Comparison of ENCODE assay signal across 8 mouse cellular contexts in genomic region chr3:51700123-51700522, GRCm38 (mm10). TPM values are rescaled to one million over a fixed set of nuclear protein-coding genes. Genes with fewer than 3 reads are reported as not detected.
DNase-seq lines count a peak whose midpoint lies in the region; ATAC-seq and TF ChIP-seq lines count a peak whose summit lies in the region.

No protein-coding gene starts in this region.

- DNase-seq in heart, adult 11 months = no peak
- DNase-seq in embryonic facial prominence, embryonic 10.5 days (ENCODE audit: low spot score) = no peak
- no peak for DNase-seq in limb, embryonic 14.5 days (ENCODE audit: low spot score)
- DNase-seq in adrenal gland, postnatal 36 days = no peak
- DNase-seq in layer of hippocampus, adult 18-20 months (ENCODE audit: low spot score in 2 of 2) = no peak
- no peak for DNase-seq in left cerebral cortex, adult 18-20 months (ENCODE audit: low spot score in 2 of 2)

- H3K4me2 ChIP-seq in heart, embryonic 15.5 days = no peak overlapping the region
- peak overlapping the region; percentile 67; the same call in 1 of the 2 replicates for H3K4me2 ChIP-seq in forebrain, embryonic 15.5 days (replicated peaks)
- peak overlapping the region; percentile 82 for H3K4me2 ChIP-seq in limb, embryonic 14.5 days (replicated peaks; ENCODE audit: low read depth, low read length, severe bottlenecking)

- TF ChIP-seq POLR2A in limb, embryonic 14.5 days (IDR thresholded peaks at IDR 0.05; ENCODE audit: borderline replicate concordance, extremely low read depth, insufficient read depth, insufficient read length) = no peak

- H3K9ac ChIP-seq in heart, embryonic 15.5 days = no peak overlapping the region
- H3K9ac ChIP-seq in forebrain, embryonic 15.5 days (replicated peaks) = peak overlapping the region; percentile 46; the same call in 1 of the 2 replicates
- H3K9ac ChIP-seq in limb, embryonic 14.5 days (ENCODE audit: low read depth, low read length, severe bottlenecking) = no peak overlapping the region

- no peaks in the 10 kb centered on the region for H3K27me3 ChIP-seq in heart, embryonic 15.5 days
- H3K27me3 ChIP-seq in embryonic facial prominence, embryonic 10.5 days (replicated peaks; ENCODE audit: low read depth, poor library complexity, severe bottlenecking) = no peaks in the 10 kb centered on the region
- H3K27me3 ChIP-seq in forebrain, embryonic 15.5 days = no peaks in the 10 kb centered on the region
- no peaks in the 10 kb centered on the region for H3K27me3 ChIP-seq in limb, embryonic 14.5 days (ENCODE audit: control insufficient read depth, insufficient read depth, low read length)

- ATAC-seq in heart, embryonic 15.5 days (replicated peaks; ENCODE audit: insufficient number of reproducible peaks, insufficient read depth, low FRiP score, low read depth) = no peak
- ATAC-seq in forebrain, embryonic 15.5 days (replicated peaks) = no peak
- no peak for ATAC-seq in limb, embryonic 14.5 days (ENCODE audit: low FRiP score, low read depth)

- WGBS in heart, embryonic 15.5 days = 61% methylated on average over 4 of the region's 4 CpGs
- WGBS in embryonic facial prominence, embryonic 10.5 days = 83% methylated on average over 4 of the region's 4 CpGs
- 83% methylated on average over 4 of the region's 4 CpGs for WGBS in forebrain, embryonic 15.5 days
- WGBS in limb, embryonic 14.5 days = 16% methylated on average over 4 of the region's 4 CpGs

- no peaks in the 10 kb centered on the region for H3K9me3 ChIP-seq in heart, embryonic 15.5 days (replicated peaks)
- H3K9me3 ChIP-seq in embryonic facial prominence, embryonic 10.5 days = no peaks in the 10 kb centered on the region
- H3K9me3 ChIP-seq in forebrain, embryonic 15.5 days = no peaks in the 10 kb centered on the region
- H3K9me3 ChIP-seq in limb, embryonic 14.5 days (ENCODE audit: control insufficient read depth, low read length) = no peaks in the 10 kb centered on the region

- peaks cover 20% of the 10 kb centered on the region for H3K4me1 ChIP-seq in heart, embryonic 15.5 days (replicated peaks)
- H3K4me1 ChIP-seq in embryonic facial prominence, embryonic 10.5 days = peaks cover 45% of the 10 kb centered on the region
- peaks cover 33% of the 10 kb centered on the region for H3K4me1 ChIP-seq in forebrain, embryonic 15.5 days
- H3K4me1 ChIP-seq in limb, embryonic 14.5 days (ENCODE audit: control insufficient read depth, insufficient read depth, low read length) = peaks cover 33% of the 10 kb centered on the region

- H3K4me3 ChIP-seq in heart, embryonic 15.5 days = no peak overlapping the region
- no peak overlapping the region for H3K4me3 ChIP-seq in embryonic facial prominence, embryonic 10.5 days
- no peak overlapping the region for H3K4me3 ChIP-seq in forebrain, embryonic 15.5 days
- 0 out of 2 replicates have a peak overlapping the region, but pooled peaks have one; percentile 38 for H3K4me3 ChIP-seq in limb, embryonic 14.5 days (replicated peaks; ENCODE audit: low read length)

- H3K27ac ChIP-seq in heart, embryonic 15.5 days = peak overlapping the region; percentile 66; the same call in 1 of the 2 replicates
- H3K27ac ChIP-seq in embryonic facial prominence, embryonic 10.5 days (replicated peaks) = 0 out of 2 replicates have a peak overlapping the region, but pooled peaks have one; percentile 94
- H3K27ac ChIP-seq in forebrain, embryonic 15.5 days (replicated peaks) = peak overlapping the region; percentile 93
- H3K27ac ChIP-seq in limb, embryonic 14.5 days (replicated peaks; ENCODE audit: low read depth, low read length) = no peak overlapping the region

- no peaks in the 10 kb centered on the region for H3K36me3 ChIP-seq in heart, embryonic 15.5 days
- H3K36me3 ChIP-seq in embryonic facial prominence, embryonic 10.5 days (replicated peaks) = peaks cover 19% of the 10 kb centered on the region
- no peaks in the 10 kb centered on the region for H3K36me3 ChIP-seq in forebrain, embryonic 15.5 days
- no peaks in the 10 kb centered on the region for H3K36me3 ChIP-seq in limb, embryonic 14.5 days (ENCODE audit: control insufficient read depth, insufficient read depth, low read length)

RNA-seq across cellular contexts. Expression of gene Mgst2, which starts 40.0 kb away (rescaled TPM):
- 7.2 and 7.5 TPM in 2 replicates for polyA plus RNA-seq in heart, embryonic 15.5 days (2015; fragmentation: Nextera tagmentation; extraction: Ambion mirVana)
- polyA plus RNA-seq in embryonic facial prominence, embryonic 10.5 days (2016; fragmentation: Nextera tagmentation; extraction: Ambion mirVana) = 0.61 and 0.74 TPM in 2 replicates
- 0.36 and 0.95 TPM in 2 replicates for polyA plus RNA-seq in forebrain, embryonic 15.5 days (2015; fragmentation: Nextera tagmentation; extraction: Ambion mirVana)
- polyA plus RNA-seq in limb, embryonic 14.5 days (2012; rRNA removed) = 0.54 and 0.99 TPM in 2 replicates
- polyA plus RNA-seq in limb, embryonic 14.5 days (2014; fragmentation: Nextera tagmentation; extraction: Ambion mirVana) = 2.5 and 6.0 TPM in 2 replicates
- total RNA-seq in adrenal gland, postnatal 36 days (2021) = 100 to 1,000 TPM; 162 to 243 TPM
- total RNA-seq in layer of hippocampus, adult 18-20 months (2021) = not detected
- not detected for total RNA-seq in left cerebral cortex, adult 18-20 months (2021)
